ENCODE assay signal across 9 mouse cellular contexts in the genomic region with DNA sequence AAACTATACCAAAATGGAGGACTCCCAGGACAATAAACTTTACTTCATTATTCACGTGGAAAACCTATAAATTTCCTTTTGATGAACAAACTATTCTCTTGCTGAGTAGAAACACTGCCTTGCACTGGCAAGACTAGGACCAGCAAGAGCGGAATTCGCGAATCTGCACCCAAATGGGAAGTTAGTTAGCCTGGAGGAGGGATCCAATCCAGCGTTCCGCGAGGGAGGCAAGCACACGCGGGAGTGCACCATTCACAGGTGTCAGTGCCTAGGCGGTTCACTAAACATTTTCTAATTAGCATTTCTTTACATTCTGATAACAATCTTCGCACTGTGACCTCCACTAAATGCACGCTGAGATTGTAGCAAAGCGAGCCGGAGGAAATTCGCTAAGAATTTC. TPM values are rescaled to one million over a fixed set of nuclear protein-coding genes. Genes with fewer than 3 reads are reported as not detected.
DNase-seq lines count a peak whose midpoint lies in the region; ATAC-seq lines count a peak whose summit lies in the region.
"Had no signal": no experiment of that assay in that cellular context is flagged by ENCODE, and none has a peak within 500 bp of the region (broad histone marks: within the 10 kb centered on the region; RNA-seq: fewer than 3 reads in every experiment).

No protein-coding gene starts in this region.

- 4% methylated on average over 15 of the region's 15 CpGs for WGBS in heart, embryonic 10.5 days
- 2% methylated on average over 15 of the region's 15 CpGs for WGBS in forebrain, embryonic 13.5 days
- WGBS in neural tube, embryonic 13.5 days: 2% methylated on average over 15 of the region's 15 CpGs

- intact Hi-C loops in left cerebral cortex, postnatal 25 days (cut with DNase I): loop anchor here (2.0 kb wide), 1 partner anchor 39 kb away; the partner anchor contains the start of gene Tpd52l2

- no peaks in the 10 kb centered on the region for H3K9me3 ChIP-seq in heart, embryonic 10.5 days
- no peaks in the 10 kb centered on the region for H3K9me3 ChIP-seq in forebrain, embryonic 13.5 days (replicated peaks)
- no peaks in the 10 kb centered on the region for H3K9me3 ChIP-seq in neural tube, embryonic 13.5 days

- no peaks in the 10 kb centered on the region for H3K36me3 ChIP-seq in heart, embryonic 10.5 days
- H3K36me3 ChIP-seq in forebrain, embryonic 13.5 days (ENCODE audit: poor library complexity, severe bottlenecking): no peaks in the 10 kb centered on the region
- no peaks in the 10 kb centered on the region for H3K36me3 ChIP-seq in neural tube, embryonic 13.5 days

- no peak for DNase-seq in heart, embryonic 10.5 days (ENCODE audit: low spot score)
- no peak for DNase-seq in heart, adult 9 months (ENCODE audit: low spot score in 2 of 2)
- DNase-seq in R1 (ENCODE audit: low read depth, low spot score): peak; percentile 61
- peak; percentile 15 to 60 for DNase-seq in left cerebral cortex, postnatal 25 days (ENCODE audit: low spot score in 2 of 2)
- DNase-seq in urinary bladder, adult 2 months (ENCODE audit: low spot score): no peak
- DNase-seq in layer of hippocampus, adult 9-11 months: no peak

- peak overlapping the region; percentile 82 for H3K9ac ChIP-seq in forebrain, embryonic 13.5 days
- peak overlapping the region; percentile 94 for H3K9ac ChIP-seq in neural tube, embryonic 13.5 days

- peak overlapping the region; percentile 95 for H3K4me3 ChIP-seq in heart, embryonic 10.5 days
- H3K4me3 ChIP-seq in forebrain, embryonic 13.5 days: peak overlapping the region; percentile 89
- peak overlapping the region; percentile 97 for H3K4me3 ChIP-seq in neural tube, embryonic 13.5 days

- H3K27ac ChIP-seq in heart, embryonic 10.5 days: no peak overlapping the region
- H3K27ac ChIP-seq in forebrain, embryonic 13.5 days: no peak overlapping the region
- H3K27ac ChIP-seq in neural tube, embryonic 13.5 days (replicated peaks): no peak overlapping the region

- no peaks in the 10 kb centered on the region for H3K27me3 ChIP-seq in heart, embryonic 10.5 days (ENCODE audit: insufficient read depth, poor library complexity, severe bottlenecking)
- peaks cover 44% of the 10 kb centered on the region for H3K27me3 ChIP-seq in forebrain, embryonic 13.5 days
- peaks cover 20% of the 10 kb centered on the region for H3K27me3 ChIP-seq in neural tube, embryonic 13.5 days

- ATAC-seq in forebrain, embryonic 13.5 days: no peak
- no peak for ATAC-seq in neural tube, embryonic 13.5 days (ENCODE audit: low read depth)

- H3K4me1 ChIP-seq in heart, embryonic 10.5 days: peaks cover 34% of the 10 kb centered on the region
- H3K4me1 ChIP-seq in forebrain, embryonic 13.5 days: peaks cover 22% of the 10 kb centered on the region
- peaks cover 37% of the 10 kb centered on the region for H3K4me1 ChIP-seq in neural tube, embryonic 13.5 days (replicated peaks)

- H3K4me2 ChIP-seq in forebrain, embryonic 13.5 days: peak overlapping the region; percentile 99
- peak overlapping the region; percentile 91 for H3K4me2 ChIP-seq in neural tube, embryonic 13.5 days

RNA-seq across cellular contexts. Expression of gene Zbtb46, which starts 1.4 kb away (rescaled TPM):
- 16.5 and 18.5 TPM in 2 replicates for polyA plus RNA-seq in heart, embryonic 10.5 days (2016; fragmentation: Nextera tagmentation; extraction: Ambion mirVana)
- 10.2 and 12.8 TPM in 2 replicates for polyA plus RNA-seq in forebrain, embryonic 13.5 days (2015; fragmentation: Nextera tagmentation; extraction: Ambion mirVana)
- total RNA-seq in left cerebral cortex, postnatal 25 days (2021): 10 to 100 TPM; 11.2 to 15.3 TPM
- polyA plus RNA-seq in neural tube, embryonic 13.5 days (2015; fragmentation: Nextera tagmentation; extraction: Ambion mirVana): 21.1 and 22.0 TPM in 2 replicates
- 4.4 and 4.6 TPM in 2 replicates for polyA plus RNA-seq in urinary bladder, adult 2 months (2012; rRNA removed)

RNA-seq across cellular contexts. Expression of gene Abhd16b, which starts 35.2 kb away (rescaled TPM):
- polyA plus RNA-seq in heart, embryonic 10.5 days (2016; fragmentation: Nextera tagmentation; extraction: Ambion mirVana): 0.11 TPM in 1 of 2 replicates, not detected in the other
- 0.16 TPM in 1 of 2 replicates, not detected in the other for polyA plus RNA-seq in forebrain, embryonic 13.5 days (2015; fragmentation: Nextera tagmentation; extraction: Ambion mirVana)
- not detected for total RNA-seq in left cerebral cortex, postnatal 25 days (2021)
- polyA plus RNA-seq in neural tube, embryonic 13.5 days (2015; fragmentation: Nextera tagmentation; extraction: Ambion mirVana): 0.11 TPM in 1 of 2 replicates, not detected in the other
- polyA plus RNA-seq in urinary bladder, adult 2 months (2012; rRNA removed): not detected in 2 replicates
- total RNA-seq: heart, postnatal 36 days had no signal

RNA-seq across cellular contexts. Expression of gene Tpd52l2, which starts 39.1 kb away (rescaled TPM):
- polyA plus RNA-seq in heart, embryonic 10.5 days (2016; fragmentation: Nextera tagmentation; extraction: Ambion mirVana): 130 and 162 TPM in 2 replicates
- polyA plus RNA-seq in forebrain, embryonic 13.5 days (2015; fragmentation: Nextera tagmentation; extraction: Ambion mirVana): 133 and 138 TPM in 2 replicates
- total RNA-seq in left cerebral cortex, postnatal 25 days (2021): 10 to 100 TPM; 74.7 to 76.8 TPM
- 107 and 114 TPM in 2 replicates for polyA plus RNA-seq in neural tube, embryonic 13.5 days (2015; fragmentation: Nextera tagmentation; extraction: Ambion mirVana)
- polyA plus RNA-seq in urinary bladder, adult 2 months (2012; rRNA removed): 118 and 128 TPM in 2 replicates

Comparison
In these comparisons a context has a peak if more than half of its experiments do, and no peak if none do; other contexts are left out.
1. DNase-seq: peak in R1 (single experiment) and left cerebral cortex, postnatal 25 days (2 of 2); none in heart, embryonic 10.5 days (single experiment), heart, adult 9 months (0 of 2), urinary bladder, adult 2 months (single experiment) and layer of hippocampus, adult 9-11 months (single experiment).
2. Peak in every context shown above with its lines, with median percentiles within 50 percentile points of each other: H3K4me3 ChIP-seq.